Mouse (Mus musculus) hindbrain, embryonic 14.5 days (tissue): ENCODE measurements around the gene Ctnnbl1. TPM values are rescaled to one million over a fixed set of nuclear protein-coding genes. Genes with fewer than 3 reads are reported as not detected.

ENCODE experiments used
- ATAC-seq: fragments of 200-750 bp; cut with Nextera tagmentation; 2 replicates; pipeline ENCODE4 v1.8.0; 2017; ENCODE audit warnings: moderate number of reproducible peaks, mild to moderate bottlenecking, moderate TSS enrichment, moderate library complexity; ENCODE audit not compliant: low FRiP score
- DNase-seq: peaks from one replicate; pipeline ENCODE4 v3.0.0-alpha.2; 2015; ENCODE audit warnings: low spot score
- H3K27ac ChIP-seq: fragments of 300-500 bp; sonication (generic); 2 replicates; pipeline ENCODE4 v1.5.1; 2014; ENCODE audit warnings: mild to moderate bottlenecking, moderate library complexity
- H3K27me3 ChIP-seq: fragments of 300-500 bp; sonication (generic); 2 replicates; pipeline ENCODE4 v1.6.1; 2014; ENCODE audit warnings: mild to moderate bottlenecking, low read length, mixed read lengths; ENCODE audit not compliant: control insufficient read depth, insufficient read depth
- H3K36me3 ChIP-seq: fragments of 300-500 bp; sonication (generic); replicated peaks from 2 replicates; pipeline ENCODE4 v1.6.1; 2014; ENCODE audit not compliant: control insufficient read depth, insufficient read depth
- H3K4me1 ChIP-seq: fragments of 300-500 bp; sonication (generic); replicated peaks from 2 replicates; pipeline ENCODE4 v1.6.1; 2014; ENCODE audit warnings: antibody characterized with exemption, low read length, mixed read lengths; ENCODE audit not compliant: control insufficient read depth, insufficient read depth
- H3K4me2 ChIP-seq: fragments of 300-500 bp; sonication (generic); replicated peaks from 2 replicates; pipeline ENCODE4 v1.6.1; 2014; ENCODE audit warnings: mild to moderate bottlenecking, moderate library complexity
- H3K4me3 ChIP-seq: fragments of 300-500 bp; sonication (generic); replicated peaks from 2 replicates; pipeline ENCODE4 v1.5.1; 2014; ENCODE audit warnings: mild to moderate bottlenecking, low read length
- H3K9ac ChIP-seq: fragments of 300-500 bp; sonication (generic); 2 replicates; pipeline ENCODE4 v1.6.1; 2014
- H3K9me3 ChIP-seq: fragments of 300-500 bp; sonication (generic); 2 replicates; pipeline ENCODE4 v1.6.1; 2016; ENCODE audit warnings: low read length; ENCODE audit not compliant: control insufficient read depth
- WGBS: fragments of 180-500 bp; shearing (Covaris S2); extraction: QIAGEN DNeasy Blood & Tissue Kit; methylation state at CpG from one replicate; pipeline ENCODE4 v1.1.7; 2014; 5-methylcytosine and 5-hydroxymethylcytosine counted together
- polyA plus RNA-seq: library from polyadenylated mRNA; unstranded; fragments of >200 nt; fragmentation: Nextera tagmentation; extraction: Ambion mirVana; gene quantifications from 2 replicates; pipeline ENCODE4 v1.2.1, GENCODE M21; 2014

Gene Ctnnbl1
- polyA plus RNA-seq, 1 experiment from 2014 or later = 53.3 TPM

DNA sequence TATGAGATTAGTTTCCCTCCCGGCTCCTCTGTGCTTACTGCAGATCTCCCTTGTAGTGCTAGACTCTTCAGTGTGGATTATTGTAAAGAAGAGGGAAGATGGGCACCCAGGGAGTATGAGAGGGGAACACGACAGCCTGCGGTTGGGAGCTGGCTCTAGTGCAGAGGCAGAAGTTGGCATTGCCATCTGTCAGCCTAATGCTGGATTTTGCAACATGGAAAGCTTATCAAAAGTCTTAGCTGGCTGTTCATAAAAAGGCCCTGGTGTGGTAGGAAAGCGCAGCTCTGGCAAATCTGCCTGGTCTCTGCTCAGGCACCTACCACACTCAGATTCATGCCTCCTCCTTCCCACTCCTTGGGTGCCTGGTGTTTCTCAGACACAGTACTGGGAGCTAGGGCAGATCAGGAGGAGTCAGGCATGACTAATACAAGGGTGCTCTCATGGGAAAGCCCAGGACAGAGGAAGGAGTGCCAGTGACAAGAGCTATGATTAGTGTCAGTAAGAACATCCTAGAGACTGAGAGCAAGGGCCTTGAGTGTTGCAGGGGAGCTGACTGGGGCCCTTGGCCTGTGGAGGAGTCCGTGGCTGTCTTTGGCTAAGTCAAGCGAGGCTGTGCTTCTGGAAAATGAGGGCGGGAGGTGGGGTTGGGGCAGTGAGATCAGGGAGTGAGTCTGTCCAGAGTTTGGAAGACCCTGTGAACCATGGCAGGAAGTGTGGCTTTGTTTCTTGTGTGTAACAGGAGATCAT is 70.6 kb downstream of the Ctnnbl1 start:
- Histone ChIP-seq H3K4me2 (no peak overlapping the region), H3K4me1 (peaks cover 28% of the 10 kb centered on the region), H3K36me3 (peaks cover 17% of the 10 kb centered on the region), H3K27me3 (no peaks in the 10 kb centered on the region), H3K27ac (peak overlapping the region; percentile 58), H3K4me3 (no peak overlapping the region), H3K9ac (peak overlapping the region; percentile 22; the same call in 1 of the 2 replicates), H3K9me3 (no peaks in the 10 kb centered on the region)
- 56% methylated on average over 7 of the region's 7 CpGs for WGBS
- ATAC-seq = no peak
- DNase-seq = no peak

DNA sequence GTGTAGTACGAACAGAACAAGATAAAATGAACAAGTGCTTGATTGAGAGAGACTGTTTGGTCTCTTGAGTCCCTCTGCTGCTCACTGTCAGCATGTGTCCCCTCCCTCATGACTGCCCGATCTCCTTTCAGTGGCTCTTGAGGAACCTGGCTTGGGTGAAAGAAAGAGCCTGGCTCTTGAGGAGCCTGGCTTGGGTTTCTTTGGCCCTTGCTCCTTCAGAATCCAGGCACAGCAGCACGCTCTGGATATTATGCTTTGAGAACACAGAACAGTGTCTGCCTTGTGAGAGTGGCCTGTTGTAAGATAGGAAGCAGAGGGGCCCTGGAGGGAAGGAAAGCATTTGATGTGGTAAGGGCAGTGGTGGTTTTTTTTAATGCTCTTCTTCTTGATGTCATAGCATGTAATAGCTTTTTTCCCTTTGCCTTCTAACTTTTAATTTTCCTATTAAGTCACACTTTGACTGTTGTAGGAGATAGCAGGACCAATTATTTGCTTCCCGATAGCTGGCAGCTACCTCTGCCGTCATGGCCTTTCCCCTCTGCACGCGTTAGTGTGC is 71.2 kb downstream of the Ctnnbl1 start:
- H3K4me3 ChIP-seq = no peak overlapping the region
- no peaks in the 10 kb centered on the region for H3K9me3 ChIP-seq
- 70% methylated on average over 7 of the region's 7 CpGs for WGBS
- H3K4me1 ChIP-seq = peaks cover 23% of the 10 kb centered on the region
- H3K4me2 ChIP-seq = no peak overlapping the region
- H3K27ac ChIP-seq = peak overlapping the region; percentile 58; the same call in 1 of the 2 replicates
- H3K9ac ChIP-seq = peak overlapping the region; percentile 22; the same call in 1 of the 2 replicates
- H3K27me3 ChIP-seq = no peaks in the 10 kb centered on the region
- ATAC-seq (no peak), DNase-seq (no peak)
- H3K36me3 ChIP-seq = peaks cover 17% of the 10 kb centered on the region

DNA sequence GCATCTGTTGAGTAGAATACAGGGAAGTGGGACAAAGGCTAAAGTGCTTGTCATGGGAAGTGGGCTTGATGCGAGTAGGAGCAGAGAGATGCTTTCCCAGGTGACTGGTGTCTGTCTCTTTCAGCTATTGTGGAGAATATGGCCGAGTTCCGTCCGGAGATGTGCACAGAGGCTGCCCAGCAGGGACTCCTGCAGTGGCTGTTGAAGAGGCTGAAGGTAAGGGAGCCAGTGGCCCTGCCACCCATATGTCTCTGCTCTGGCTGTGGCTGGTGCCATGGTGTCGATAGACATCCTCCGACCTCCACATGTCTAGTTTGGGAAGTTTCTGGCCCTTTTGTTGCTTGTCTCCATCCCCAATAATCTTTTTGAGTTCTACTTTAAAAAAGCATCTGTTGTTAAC is 72.1 kb downstream of the Ctnnbl1 start:
- peaks cover 23% of the 10 kb centered on the region for H3K4me1 ChIP-seq
- H3K4me2 ChIP-seq = no peak overlapping the region
- H3K36me3 ChIP-seq = peaks cover 17% of the 10 kb centered on the region
- H3K4me3 ChIP-seq = no peak overlapping the region
- DNase-seq (no peak), ATAC-seq (no peak)
- no peaks in the 10 kb centered on the region for H3K27me3 ChIP-seq
- H3K9me3 ChIP-seq = no peaks in the 10 kb centered on the region
- no peak overlapping the region for H3K27ac ChIP-seq
- H3K9ac ChIP-seq = no peak overlapping the region
- 85% methylated on average over 6 of the region's 6 CpGs for WGBS

DNA sequence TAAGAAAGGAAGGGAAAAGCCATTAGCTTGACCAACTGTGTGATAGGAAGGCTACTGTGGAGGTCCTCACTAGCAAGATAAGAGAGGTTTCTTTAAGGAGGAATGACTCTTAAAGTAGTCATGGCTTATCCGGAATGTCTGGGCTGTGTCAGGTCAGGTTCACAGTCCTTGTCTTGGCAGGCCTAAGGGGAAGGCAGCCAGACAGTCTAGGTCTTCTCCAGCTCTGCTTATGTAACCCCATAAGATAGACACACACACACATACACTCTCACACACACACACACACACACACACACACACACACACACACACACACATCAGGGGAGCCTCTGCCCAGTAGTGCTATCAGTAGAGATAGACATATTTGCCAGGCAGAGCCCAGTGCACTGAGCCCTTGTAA is 73.5 kb downstream of the Ctnnbl1 start:
- Histone ChIP-seq H3K9me3 (no peaks in the 10 kb centered on the region), H3K4me2 (no peak overlapping the region), H3K36me3 (peaks cover 17% of the 10 kb centered on the region), H3K9ac (no peak overlapping the region), H3K27me3 (no peaks in the 10 kb centered on the region), H3K27ac (no peak overlapping the region), H3K4me3 (no peak overlapping the region), H3K4me1 (peaks cover 16% of the 10 kb centered on the region)
- ATAC-seq (no peak), DNase-seq (no peak)
- 93% methylated on average over 1 of the region's 1 CpGs for WGBS

DNA sequence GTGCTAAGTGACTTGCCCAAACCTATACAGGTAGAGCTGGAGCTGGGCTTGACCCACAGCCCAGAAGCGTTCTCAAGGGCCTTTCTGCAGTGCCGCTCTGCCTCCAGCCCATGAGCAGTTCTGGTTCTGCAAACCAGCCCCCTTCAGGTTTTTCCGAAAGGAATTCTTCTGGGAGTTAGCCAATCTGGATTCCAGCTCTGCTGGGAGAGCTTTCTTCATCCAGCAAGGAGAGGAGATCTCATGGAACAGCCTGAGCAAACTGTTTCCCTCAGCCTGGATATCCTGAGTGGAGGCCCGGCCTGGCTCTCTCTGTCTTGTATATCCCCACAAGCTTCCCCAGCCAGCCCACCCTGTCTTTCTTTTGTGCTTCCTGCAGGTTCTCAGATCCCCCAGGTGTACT is 75.9 kb downstream of the Ctnnbl1 start:
- H3K36me3 ChIP-seq = peaks cover 20% of the 10 kb centered on the region
- H3K4me1 ChIP-seq = peaks cover 4% of the 10 kb centered on the region
- H3K4me3 ChIP-seq = no peak overlapping the region
- H3K27me3 ChIP-seq = no peaks in the 10 kb centered on the region
- H3K27ac ChIP-seq = peak overlapping the region; percentile 49; the same call in 1 of the 2 replicates
- DNase-seq (no peak), ATAC-seq (no peak)
- 93% methylated on average over 4 of the region's 4 CpGs for WGBS
- H3K4me2 ChIP-seq = no peak overlapping the region
- H3K9me3 ChIP-seq = no peaks in the 10 kb centered on the region
- no peak overlapping the region for H3K9ac ChIP-seq

DNA sequence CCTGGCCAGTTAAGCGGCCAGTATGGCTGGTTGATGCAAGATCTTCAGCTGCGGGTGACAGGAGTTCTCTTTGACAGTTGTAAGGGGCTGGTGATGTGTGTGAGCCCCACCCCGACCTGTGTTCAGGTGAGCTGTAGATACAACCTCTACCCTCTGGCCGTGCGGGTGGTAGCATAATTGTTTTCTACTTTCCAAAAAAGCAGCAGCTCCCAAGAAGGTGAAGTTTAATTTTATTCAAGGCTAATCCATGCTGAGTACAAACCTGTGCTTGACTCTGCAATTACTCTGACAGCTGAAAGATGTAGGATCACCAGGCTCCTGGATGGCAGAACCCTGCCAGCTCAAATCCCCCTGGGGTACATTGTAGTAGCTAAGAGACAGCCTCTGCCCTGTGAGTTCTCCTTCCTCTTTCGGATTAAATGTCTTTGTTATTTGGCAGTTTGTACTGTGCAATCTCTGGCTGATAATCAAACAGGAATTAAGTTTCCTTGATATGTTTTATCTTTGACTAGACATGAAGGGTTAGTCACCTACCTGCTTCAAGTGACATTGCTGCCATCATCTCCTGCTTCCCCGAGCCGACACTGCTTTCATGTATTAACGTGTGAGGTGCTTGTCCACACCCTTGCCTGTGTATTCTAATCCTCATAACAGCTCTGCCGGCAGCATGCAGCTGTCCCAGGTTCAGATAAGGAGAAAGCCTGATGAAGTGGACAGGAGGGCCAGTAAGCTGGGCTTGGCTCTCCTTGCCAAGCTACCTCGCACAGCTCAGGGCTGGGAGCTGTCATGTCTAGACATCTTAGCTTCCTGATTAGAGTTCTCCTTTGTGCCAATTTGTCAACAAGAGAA is 77.1 kb downstream of the Ctnnbl1 start:
- 68% methylated on average over 11 of the region's 11 CpGs for WGBS
- no peak overlapping the region for H3K4me3 ChIP-seq
- no peak for DNase-seq

DNA sequence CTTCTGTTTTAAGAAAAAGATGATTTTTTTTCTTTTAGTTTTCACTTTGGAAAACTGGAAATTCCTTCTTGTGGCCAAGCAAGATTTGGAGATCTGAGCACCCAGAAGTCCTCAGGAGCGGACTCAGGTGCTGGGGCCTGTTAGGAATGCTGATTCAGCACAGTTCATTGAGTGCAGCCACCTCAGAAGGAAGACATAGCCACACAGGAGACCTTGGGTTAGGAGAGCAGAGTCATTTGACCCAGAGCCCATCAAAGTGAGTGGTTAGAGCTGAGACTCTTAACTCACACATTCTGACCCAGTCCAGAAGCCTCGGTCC is 77.7 kb downstream of the Ctnnbl1 start:
- no peak overlapping the region for H3K4me2 ChIP-seq
- H3K36me3 ChIP-seq = peaks cover 29% of the 10 kb centered on the region
- H3K9ac ChIP-seq = no peak overlapping the region
- no peak for DNase-seq
- 85% methylated on average over 2 of the region's 2 CpGs for WGBS
- no peak overlapping the region for H3K27ac ChIP-seq
- H3K4me3 ChIP-seq = no peak overlapping the region
- no peaks in the 10 kb centered on the region for H3K9me3 ChIP-seq
- no peak for ATAC-seq
- H3K4me1 ChIP-seq = no peaks in the 10 kb centered on the region
- no peaks in the 10 kb centered on the region for H3K27me3 ChIP-seq

More for the DNA sequence above, 77.1 kb downstream of the Ctnnbl1 start:
- no peaks in the 10 kb centered on the region for H3K27me3 ChIP-seq
- H3K27ac ChIP-seq = peak overlapping the region; percentile 49; the same call in 1 of the 2 replicates
- H3K9me3 ChIP-seq = no peaks in the 10 kb centered on the region
- H3K4me1 ChIP-seq = no peaks in the 10 kb centered on the region
- no peak for ATAC-seq
- no peak overlapping the region for H3K9ac ChIP-seq
- peaks cover 25% of the 10 kb centered on the region for H3K36me3 ChIP-seq
- no peak overlapping the region for H3K4me2 ChIP-seq

DNA sequence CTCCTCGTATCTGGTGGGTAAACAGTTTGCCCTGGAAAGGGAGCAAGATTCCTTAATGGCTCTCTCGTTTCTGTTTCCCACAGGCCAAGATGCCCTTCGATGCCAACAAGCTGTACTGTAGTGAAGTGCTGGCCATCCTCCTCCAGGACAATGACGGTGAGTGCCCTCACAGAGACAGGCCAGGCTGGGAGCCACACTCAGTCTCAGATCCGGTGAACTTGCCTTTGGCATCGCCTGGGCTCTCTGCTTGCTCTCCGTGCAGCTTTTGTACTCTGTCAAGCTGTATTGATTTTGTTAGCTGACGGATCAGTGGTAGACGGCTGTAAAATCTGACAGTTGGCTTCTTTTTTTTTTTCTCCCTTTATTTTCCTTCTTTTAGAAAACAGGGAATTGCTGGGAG is 80.5 kb downstream of the Ctnnbl1 start:
- no peak for ATAC-seq
- no peaks in the 10 kb centered on the region for H3K4me1 ChIP-seq
- H3K4me3 ChIP-seq = no peak overlapping the region
- H3K9ac ChIP-seq = no peak overlapping the region
- H3K27me3 ChIP-seq = no peaks in the 10 kb centered on the region
- no peaks in the 10 kb centered on the region for H3K9me3 ChIP-seq
- DNase-seq = no peak
- no peak overlapping the region for H3K4me2 ChIP-seq
- peaks cover 13% of the 10 kb centered on the region for H3K36me3 ChIP-seq
- 69% methylated on average over 9 of the region's 9 CpGs for WGBS
- peak overlapping the region; percentile 14 for H3K27ac ChIP-seq

DNA sequence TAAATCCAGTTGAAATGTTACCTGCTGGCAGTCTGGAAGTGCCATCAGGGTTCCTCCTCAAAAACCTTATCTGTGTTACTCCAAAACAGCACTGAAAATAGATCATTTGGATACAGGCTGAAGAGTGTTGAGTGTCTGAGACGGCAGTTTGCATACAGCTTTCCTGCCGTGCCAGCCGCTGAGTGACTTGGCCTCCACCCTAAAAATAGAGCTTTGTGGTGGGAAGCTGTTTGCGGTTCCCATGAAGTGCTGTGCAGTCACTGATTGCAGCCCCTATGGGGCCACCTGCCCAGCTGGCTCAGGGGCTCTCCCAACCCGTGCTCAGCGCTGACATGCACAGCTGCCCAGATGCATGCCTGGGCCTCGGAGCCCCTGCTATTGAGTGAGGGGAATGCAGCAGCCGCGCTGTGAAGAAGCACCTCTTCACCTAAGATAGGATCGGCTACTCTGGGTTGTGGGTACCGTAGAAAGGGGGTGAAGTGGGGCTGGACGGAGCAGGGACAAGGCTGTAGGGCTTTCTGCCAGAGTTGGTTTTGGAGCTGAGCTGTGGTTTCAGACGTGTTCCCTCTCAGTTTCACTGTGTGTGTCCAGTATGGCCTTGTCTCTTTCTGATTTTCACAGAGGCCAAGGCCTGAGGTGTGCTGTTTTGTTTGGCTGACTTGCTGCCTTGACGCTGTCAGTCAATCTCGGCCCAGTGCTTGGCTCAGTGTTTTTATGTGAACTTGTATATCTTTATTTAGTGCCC is 81.5 kb downstream of the Ctnnbl1 start:
- no peak for DNase-seq
- H3K4me1 ChIP-seq = no peaks in the 10 kb centered on the region
- no peaks in the 10 kb centered on the region for H3K9me3 ChIP-seq
- no peak for ATAC-seq
- 0 out of 2 replicates have a peak overlapping the region, but pooled peaks have one; percentile 14 for H3K27ac ChIP-seq
- H3K9ac ChIP-seq = no peak overlapping the region; the same call in 1 of the 2 replicates
- WGBS = 76% methylated on average over 15 of the region's 15 CpGs
- H3K27me3 ChIP-seq = no peaks in the 10 kb centered on the region
- no peak overlapping the region for H3K4me2 ChIP-seq
- no peak overlapping the region for H3K4me3 ChIP-seq
- H3K36me3 ChIP-seq = peaks cover 12% of the 10 kb centered on the region
